In the genomic region with DNA sequence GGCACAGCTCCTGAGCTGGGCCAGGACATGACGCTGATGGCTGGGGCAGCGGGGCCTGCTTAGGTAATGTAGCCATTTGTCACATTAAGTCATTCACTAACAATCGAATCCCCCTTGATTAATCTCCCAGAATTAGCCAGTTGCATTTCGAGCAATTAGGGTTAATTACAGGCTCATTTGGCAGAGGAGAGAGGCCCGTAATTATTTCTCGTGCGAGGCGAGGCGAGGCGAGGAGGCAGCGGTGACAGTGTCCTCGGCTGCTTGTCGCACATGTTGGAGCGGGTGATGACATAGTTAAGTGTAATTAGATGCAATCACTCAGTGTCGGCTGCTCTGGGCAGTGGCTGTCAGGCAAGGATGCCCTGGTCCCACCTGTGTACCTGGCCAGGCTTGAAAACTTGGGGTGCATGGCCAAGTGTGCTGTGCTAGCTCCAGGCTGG, we compare ENCODE assay signal across 20 mouse cellular contexts. TPM values are rescaled to one million over a fixed set of nuclear protein-coding genes. Genes with fewer than 3 reads are reported as not detected.
DNase-seq lines count a peak whose midpoint lies in the region; ATAC-seq and TF ChIP-seq lines count a peak whose summit lies in the region.
"Had no signal": no experiment of that assay in that cellular context is flagged by ENCODE, and none has a peak within 500 bp of the region (broad histone marks: within the 10 kb centered on the region; RNA-seq: fewer than 3 reads in every experiment).

No protein-coding gene starts in this region.

- no peaks in the 10 kb centered on the region for H3K9me3 ChIP-seq in midbrain, postnatal 0 days (ENCODE audit: low read length)
- H3K9me3 ChIP-seq in midbrain, embryonic 15.5 days, result no peaks in the 10 kb centered on the region
- no peaks in the 10 kb centered on the region for H3K9me3 ChIP-seq in forebrain, embryonic 15.5 days
- H3K9me3 ChIP-seq in hindbrain, postnatal 0 days (ENCODE audit: low read length), result no peaks in the 10 kb centered on the region

- no peak for TF ChIP-seq CTCF in midbrain, postnatal 0 days (IDR thresholded peaks at IDR 0.05)
- TF ChIP-seq CTCF in hindbrain, postnatal 0 days (IDR thresholded peaks at IDR 0.05; ENCODE audit: low read depth), result no peak

- H3K27me3 ChIP-seq in midbrain, postnatal 0 days (ENCODE audit: insufficient read depth, low read length), result no peaks in the 10 kb centered on the region
- no peaks in the 10 kb centered on the region for H3K27me3 ChIP-seq in midbrain, embryonic 15.5 days (replicated peaks)
- no peaks in the 10 kb centered on the region for H3K27me3 ChIP-seq in forebrain, embryonic 15.5 days
- no peaks in the 10 kb centered on the region for H3K27me3 ChIP-seq in hindbrain, postnatal 0 days (ENCODE audit: insufficient read depth, low read length)

- no peak overlapping the region for H3K4me3 ChIP-seq in midbrain, postnatal 0 days (ENCODE audit: low read depth, low read length)
- no peak overlapping the region for H3K4me3 ChIP-seq in midbrain, embryonic 15.5 days
- H3K4me3 ChIP-seq in forebrain, embryonic 15.5 days, result no peak overlapping the region
- no peak overlapping the region for H3K4me3 ChIP-seq in hindbrain, postnatal 0 days (ENCODE audit: low read length)
- H3K4me3 ChIP-seq: erythroblast, embryonic 14.5 days; heart, adult 2 months; left cerebral cortex, adult 2 months had no signal

- no peaks in the 10 kb centered on the region for H3K36me3 ChIP-seq in midbrain, postnatal 0 days (ENCODE audit: insufficient read depth, low read length)
- no peaks in the 10 kb centered on the region for H3K36me3 ChIP-seq in midbrain, embryonic 15.5 days (replicated peaks)
- H3K36me3 ChIP-seq in forebrain, embryonic 15.5 days, result no peaks in the 10 kb centered on the region
- no peaks in the 10 kb centered on the region for H3K36me3 ChIP-seq in hindbrain, postnatal 0 days (ENCODE audit: insufficient read depth, low read length)

- no peak overlapping the region for H3K9ac ChIP-seq in midbrain, postnatal 0 days (replicated peaks; ENCODE audit: low read length, poor library complexity, severe bottlenecking)
- H3K9ac ChIP-seq in midbrain, embryonic 15.5 days, result no peak overlapping the region
- H3K9ac ChIP-seq in forebrain, embryonic 15.5 days (replicated peaks), result no peak overlapping the region
- H3K9ac ChIP-seq in hindbrain, postnatal 0 days (replicated peaks; ENCODE audit: low read length), result no peak overlapping the region

- intact Hi-C loops in left cerebral cortex, postnatal 4 days (cut with DNase I), result no loop called here

- no peak for ATAC-seq in midbrain, postnatal 0 days (ENCODE audit: low FRiP score)
- ATAC-seq in midbrain, embryonic 15.5 days (replicated peaks), result no peak
- peak; percentile 78 for ATAC-seq in forebrain, embryonic 15.5 days (replicated peaks)
- ATAC-seq in hindbrain, postnatal 0 days, result 0 out of 2 replicates have a peak, but pooled peaks have one; percentile 6
- ATAC-seq: midbrain, embryonic 16.5 days had no signal

- DNase-seq in midbrain, postnatal 0 days (ENCODE audit: low spot score), result peak; percentile 40
- DNase-seq in hindbrain, postnatal 0 days (ENCODE audit: low spot score), result peak; percentile 41
- no peak for DNase-seq in urinary bladder, adult 2 months (ENCODE audit: low spot score)
- no peak for DNase-seq in left cerebral cortex, postnatal 4 days
- DNase-seq in spleen, adult 18-20 months, result no peak
- DNase-seq: adrenal gland, adult 2 months; cerebellum, adult 8-10 months; gastrocnemius, postnatal 10 days; heart, adult 2 months; kidney, adult 2 months; kidney, postnatal 10 days; lung, adult 18-20 months; lung, postnatal 14 days; right cerebral cortex, postnatal 4 days had no signal

- WGBS in midbrain, postnatal 0 days, result 83% methylated on average over 15 of the region's 15 CpGs
- WGBS in midbrain, embryonic 15.5 days, result 59% methylated on average over 15 of the region's 15 CpGs
- WGBS in forebrain, embryonic 15.5 days, result 20% methylated on average over 15 of the region's 15 CpGs
- WGBS in hindbrain, postnatal 0 days, result 56% methylated on average over 15 of the region's 15 CpGs

- H3K27ac ChIP-seq in midbrain, postnatal 0 days (ENCODE audit: low read depth, low read length), result no peak overlapping the region
- no peak overlapping the region for H3K27ac ChIP-seq in midbrain, embryonic 15.5 days
- peak overlapping the region; percentile 39 for H3K27ac ChIP-seq in forebrain, embryonic 15.5 days (replicated peaks)
- H3K27ac ChIP-seq in hindbrain, postnatal 0 days, result no peak overlapping the region
- H3K27ac ChIP-seq: heart, adult 2 months; left cerebral cortex, adult 2 months had no signal

- no peak overlapping the region for H3K4me2 ChIP-seq in midbrain, postnatal 0 days (ENCODE audit: low read depth, low read length, poor library complexity, severe bottlenecking)
- H3K4me2 ChIP-seq in midbrain, embryonic 15.5 days, result no peak overlapping the region
- no peak overlapping the region for H3K4me2 ChIP-seq in forebrain, embryonic 15.5 days (replicated peaks)
- no peak overlapping the region for H3K4me2 ChIP-seq in hindbrain, postnatal 0 days (ENCODE audit: low read depth, low read length)
- H3K4me2 ChIP-seq: liver, embryonic 11.5 days had no signal

- H3K4me1 ChIP-seq in midbrain, postnatal 0 days (ENCODE audit: insufficient read depth, low read length), result no peaks in the 10 kb centered on the region
- H3K4me1 ChIP-seq in midbrain, embryonic 15.5 days, result peaks cover 19% of the 10 kb centered on the region
- peaks cover 39% of the 10 kb centered on the region for H3K4me1 ChIP-seq in forebrain, embryonic 15.5 days
- H3K4me1 ChIP-seq in hindbrain, postnatal 0 days (ENCODE audit: insufficient read depth, low read length), result peaks cover 12% of the 10 kb centered on the region; the same call in 1 of the 2 replicates

RNA-seq across cellular contexts. Expression of gene Nek6, which starts 40.6 kb away (rescaled TPM):
- total RNA-seq in midbrain, postnatal 0 days (2014; rRNA removed), result 21.8 and 22.8 TPM in 2 replicates
- 56.0 and 62.8 TPM in 2 replicates for polyA plus RNA-seq in midbrain, postnatal 0 days (2015; fragmentation: Nextera tagmentation; extraction: Ambion mirVana)
- 56.0 and 66.1 TPM in 2 replicates for polyA plus RNA-seq in midbrain, embryonic 15.5 days (2015; fragmentation: Nextera tagmentation; extraction: Ambion mirVana)
- polyA plus RNA-seq in forebrain, embryonic 15.5 days (2015; fragmentation: Nextera tagmentation; extraction: Ambion mirVana), result 90.0 and 110 TPM in 2 replicates
- 27.5 and 29.4 TPM in 2 replicates for total RNA-seq in hindbrain, postnatal 0 days (2014; rRNA removed)
- polyA plus RNA-seq in hindbrain, postnatal 0 days (2015; fragmentation: Nextera tagmentation; extraction: Ambion mirVana), result 65.3 and 75.1 TPM in 2 replicates
- polyA plus RNA-seq in urinary bladder, adult 2 months (2012; rRNA removed), result 18.9 and 20.2 TPM in 2 replicates
- 10 to 100 TPM; 29.0 to 33.7 TPM for total RNA-seq in left cerebral cortex, postnatal 4 days (2021)

Comparison
In these comparisons a context has a peak if more than half of its experiments do, and no peak if none do; other contexts are left out.
1. ATAC-seq: peak in forebrain, embryonic 15.5 days (single experiment) and hindbrain, postnatal 0 days (single experiment); none in midbrain, postnatal 0 days (single experiment) and midbrain, embryonic 15.5 days (single experiment).
2. DNase-seq: peak in midbrain, postnatal 0 days (single experiment) and hindbrain, postnatal 0 days (single experiment); none in urinary bladder, adult 2 months (single experiment), left cerebral cortex, postnatal 4 days (single experiment) and spleen, adult 18-20 months (0 of 2).